In genomic region chr9:44515891-44516290, GRCm38 (mm10) we compare ENCODE assay signal across 16 mouse cellular contexts. TPM values are rescaled to one million over a fixed set of nuclear protein-coding genes. Genes with fewer than 3 reads are reported as not detected.
A peak's percentile ranks its signal among the peaks of the same experiment; 100 is the strongest.
DNase-seq lines count a peak whose midpoint lies in the region; ATAC-seq and TF ChIP-seq lines count a peak whose summit lies in the region.
"Had no signal": no experiment of that assay in that cellular context is flagged by ENCODE, and none has a peak within 500 bp of the region (broad histone marks: within the 10 kb centered on the region; RNA-seq: fewer than 3 reads in every experiment).

No protein-coding gene starts in this region.

- H3K36me3 ChIP-seq in heart, postnatal 0 days (replicated peaks; ENCODE audit: control insufficient read depth, insufficient read depth, low read length): no peaks in the 10 kb centered on the region
- H3K36me3 ChIP-seq in liver, embryonic 16.5 days (ENCODE audit: control insufficient read depth, insufficient read depth): no peaks in the 10 kb centered on the region
- H3K36me3 ChIP-seq: embryonic facial prominence, embryonic 12.5 days; forebrain, embryonic 12.5 days; limb, embryonic 12.5 days had no signal

- H3K4me1 ChIP-seq in heart, postnatal 0 days (ENCODE audit: control insufficient read depth, insufficient read depth): peaks cover 22% of the 10 kb centered on the region
- H3K4me1 ChIP-seq in bone marrow macrophage, adult 2 months (ENCODE audit: control insufficient read depth, insufficient read depth, low read length): peaks cover 51% of the 10 kb centered on the region
- peaks cover 16% of the 10 kb centered on the region for H3K4me1 ChIP-seq in liver, embryonic 16.5 days (ENCODE audit: control insufficient read depth, low read depth, low read length)

- no peak for TF ChIP-seq CTCF in heart, postnatal 0 days (IDR thresholded peaks at IDR 0.05; ENCODE audit: low read depth)
- TF ChIP-seq CTCF in bone marrow macrophage, adult 2 months (IDR thresholded peaks at IDR 0.05; ENCODE audit: low read depth, low read length): no peak

- H3K9ac ChIP-seq in heart, postnatal 0 days (replicated peaks; ENCODE audit: low read depth, low read length): no peak overlapping the region
- H3K9ac ChIP-seq in liver, embryonic 16.5 days (ENCODE audit: low read depth, low read length): no peak overlapping the region
- H3K9ac ChIP-seq: embryonic facial prominence, embryonic 12.5 days; forebrain, embryonic 12.5 days; limb, embryonic 12.5 days had no signal

- no peak for TF ChIP-seq EP300 in heart, postnatal 0 days (IDR thresholded peaks at IDR 0.05; ENCODE audit: low read depth)

- H3K4me2 ChIP-seq in heart, postnatal 0 days (ENCODE audit: low read depth, low read length): no peak overlapping the region
- H3K4me2 ChIP-seq in liver, embryonic 16.5 days (ENCODE audit: low read depth, low read length): peak overlapping the region; percentile 49; the same call in 1 of the 2 replicates
- H3K4me2 ChIP-seq: embryonic facial prominence, embryonic 12.5 days; forebrain, embryonic 12.5 days; limb, embryonic 12.5 days had no signal

- peak overlapping the region; percentile 16; the same call in 1 of the 2 replicates for H3K27ac ChIP-seq in heart, postnatal 0 days (ENCODE audit: low read depth)
- H3K27ac ChIP-seq in bone marrow macrophage, adult 2 months (ENCODE audit: insufficient read depth, low read depth, low read length): peak overlapping the region; percentile 94
- peak overlapping the region; percentile 33; the same call in 1 of the 2 replicates for H3K27ac ChIP-seq in liver, embryonic 16.5 days (ENCODE audit: low read length)
- H3K27ac ChIP-seq: embryonic facial prominence, embryonic 12.5 days; forebrain, embryonic 12.5 days; limb, embryonic 12.5 days had no signal

- H3K9me3 ChIP-seq in heart, postnatal 0 days (replicated peaks; ENCODE audit: control insufficient read depth, low read length): no peaks in the 10 kb centered on the region
- H3K9me3 ChIP-seq in liver, embryonic 16.5 days (replicated peaks; ENCODE audit: control insufficient read depth, low read length): no peaks in the 10 kb centered on the region
- H3K9me3 ChIP-seq: embryonic facial prominence, embryonic 12.5 days; forebrain, embryonic 12.5 days; limb, embryonic 12.5 days had no signal

- no peak for DNase-seq in heart, postnatal 0 days (ENCODE audit: low spot score)
- DNase-seq in heart, adult 11 months: no peak
- peak; percentile 64 for DNase-seq in CD4-positive, CD25-positive, alpha-beta regulatory T cell, adult 2 months (ENCODE audit: low read depth, low spot score)
- DNase-seq in adrenal gland, adult 18-20 months (ENCODE audit: low spot score in 2 of 2): no peak
- DNase-seq in adipocyte (ENCODE audit: low spot score): no peak
- DNase-seq in ovary, postnatal 36 days (ENCODE audit: low spot score): no peak
- DNase-seq: cerebellum, postnatal 10 days; gastrocnemius, postnatal 10 days had no signal

- WGBS in heart, postnatal 0 days: 87% methylated on average over 5 of the region's 5 CpGs
- 66% methylated on average over 5 of the region's 5 CpGs for WGBS in liver, embryonic 16.5 days (ENCODE audit: insufficient replicate concordance)

- no peak for ATAC-seq in heart, postnatal 0 days (ENCODE audit: insufficient read depth, low read depth)
- ATAC-seq in liver, embryonic 16.5 days (ENCODE audit: low read depth): no peak

- no peaks in the 10 kb centered on the region for H3K27me3 ChIP-seq in heart, postnatal 0 days (ENCODE audit: control insufficient read depth, insufficient read depth, low read length)
- H3K27me3 ChIP-seq in liver, embryonic 16.5 days (ENCODE audit: control insufficient read depth, insufficient read depth, low read depth, low read length): no peaks in the 10 kb centered on the region
- H3K27me3 ChIP-seq: embryonic facial prominence, embryonic 12.5 days; limb, embryonic 12.5 days had no signal

- no peak for TF ChIP-seq POLR2A in bone marrow macrophage, adult 2 months (IDR thresholded peaks at IDR 0.05; ENCODE audit: borderline replicate concordance, low read depth, low read length)

- H3K4me3 ChIP-seq in heart, postnatal 0 days (ENCODE audit: low read depth, low read length): no peak overlapping the region
- H3K4me3 ChIP-seq in bone marrow macrophage, adult 2 months (ENCODE audit: insufficient read depth, low read length): no peak overlapping the region
- no peak overlapping the region; the same call in 1 of the 2 replicates for H3K4me3 ChIP-seq in liver, embryonic 16.5 days (ENCODE audit: low read depth, low read length)
- H3K4me3 ChIP-seq: embryonic facial prominence, embryonic 12.5 days; forebrain, embryonic 12.5 days; limb, embryonic 12.5 days had no signal

RNA-seq across cellular contexts. Expression of gene Bcl9l, which starts 33.3 kb away (rescaled TPM):
- 12.4 and 33.9 TPM in 2 replicates for total RNA-seq in heart, postnatal 0 days (2014; rRNA removed; ENCODE audit: low replicate concordance)
- polyA plus RNA-seq in heart, postnatal 0 days (2015; fragmentation: Nextera tagmentation; extraction: Ambion mirVana): 4.4 and 5.2 TPM in 2 replicates
- 6.7 and 9.5 TPM in 2 replicates for polyA plus RNA-seq in bone marrow macrophage, adult 2 months (2012; ENCODE audit: insufficient read depth, insufficient read length, missing spikeins)
- polyA plus RNA-seq in liver, embryonic 16.5 days (2015; fragmentation: Nextera tagmentation; extraction: Ambion mirVana): 2.2 TPM in 2 replicates
- total RNA-seq in adrenal gland, adult 18-20 months (2021): 10 to 100 TPM; 41.3 to 46.6 TPM

RNA-seq across cellular contexts. Expression of gene Cxcr5, which starts 45.8 kb away (rescaled TPM):
- total RNA-seq in heart, postnatal 0 days (2014; rRNA removed; ENCODE audit: low replicate concordance): not detected in 2 replicates
- polyA plus RNA-seq in heart, postnatal 0 days (2015; fragmentation: Nextera tagmentation; extraction: Ambion mirVana): not detected in 2 replicates
- not detected in 2 replicates for polyA plus RNA-seq in bone marrow macrophage, adult 2 months (2012; ENCODE audit: insufficient read depth, insufficient read length, missing spikeins)
- 0.14 TPM in 1 of 2 replicates, not detected in the other for polyA plus RNA-seq in liver, embryonic 16.5 days (2015; fragmentation: Nextera tagmentation; extraction: Ambion mirVana)
- under 1 TPM; 0.16 to 0.40 TPM for total RNA-seq in adrenal gland, adult 18-20 months (2021)
- total RNA-seq: gastrocnemius, postnatal 10 days; layer of hippocampus, postnatal 10 days; megakaryocyte, adult 5-6 weeks had no signal
- polyA plus RNA-seq: C2C12; limb, embryonic 12.5 days had no signal

Comparison
In these comparisons a context has a peak if more than half of its experiments do, and no peak if none do; other contexts are left out.
1. H3K27ac ChIP-seq: peak in every context shown above with its lines; median percentile 94 in bone marrow macrophage, adult 2 months; 33 in liver, embryonic 16.5 days; 16 in heart, postnatal 0 days.